Mouse (Mus musculus) stomach, postnatal 0 days (tissue): Measurements from ENCODE around the gene Ltn1.

Experiments
- CTCF ChIP-seq: IDR thresholded peaks from 2 replicates; pipeline ENCODE4 v1.5.1; 2016; ENCODE audit warnings: antibody characterized with exemption, low read depth, mild to moderate bottlenecking, moderate library complexity
- EP300 ChIP-seq: optimal IDR thresholded peaks from 2 replicates; pipeline ENCODE3; 2016; ENCODE audit warnings: antibody characterized with exemption

DNA sequence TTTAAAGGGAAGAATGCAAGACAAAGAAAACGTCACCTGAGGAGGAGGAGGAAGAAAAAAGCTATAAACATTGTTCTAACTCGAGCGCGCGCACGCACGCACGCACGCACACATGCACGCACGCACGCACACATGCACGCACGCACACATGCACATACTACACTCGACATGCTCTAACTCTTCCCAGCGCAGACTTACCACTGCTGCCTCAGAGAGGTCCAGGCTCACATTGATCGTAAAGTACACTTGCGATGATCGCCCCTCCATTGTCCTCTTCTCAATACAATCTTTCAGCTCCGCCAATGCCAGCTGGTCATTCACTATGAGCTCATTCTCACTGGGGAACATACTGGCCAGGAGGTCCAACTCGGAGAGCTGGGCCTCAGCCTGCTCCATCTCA is 4.7 kb upstream of the Ltn1 start:
- TF ChIP-seq EP300 (no peak), CTCF (no peak)
